Mouse (Mus musculus) CH12.LX (cell line): ENCODE data around the gene Actn2. TPM values are rescaled to one million over a fixed set of nuclear protein-coding genes. Genes with fewer than 3 reads are reported as not detected.

ENCODE experiments used
- DNase-seq: peaks from one replicate; pipeline ENCODE4 v3.0.0-alpha.2; 2013; ENCODE audit errors: extremely low read depth
- H3K27ac ChIP-seq: 2 replicates; pipeline ENCODE4 v1.5.1; 2012; ENCODE audit warnings: low read depth, mild to moderate bottlenecking, control low read depth, moderate library complexity; ENCODE audit not compliant: insufficient read depth
- H3K27me3 ChIP-seq: replicated peaks from 2 replicates; pipeline ENCODE3; 2012; ENCODE audit warnings: inconsistent platforms
- H3K36me3 ChIP-seq, 2 experiments: replicated peaks in 1 of 2; 2 replicates each; pipeline versions ENCODE3 to v1.6.1; 2012; ENCODE audit warnings: inconsistent platforms in 1 of 2, low read length in 1 of 2, mild to moderate bottlenecking in 1 of 2, mixed read lengths in 1 of 2, moderate library complexity in 1 of 2; ENCODE audit not compliant: control insufficient read depth in 1 of 2, insufficient read depth in 1 of 2
- H3K4me1 ChIP-seq, 2 experiments: 2 replicates each; pipeline ENCODE4 v1.6.1; 2012; ENCODE audit warnings: inconsistent platforms in 1 of 2, moderate library complexity in 1 of 2; ENCODE audit not compliant: insufficient read depth in 2 of 2, control insufficient read depth in 1 of 2
- H3K4me2 ChIP-seq: 2 replicates; pipeline ENCODE4 v1.6.1; 2012; ENCODE audit warnings: low read depth, mild to moderate bottlenecking, control low read depth; ENCODE audit not compliant: poor library complexity, insufficient read depth, severe bottlenecking
- H3K4me3 ChIP-seq, 3 experiments: fragments of 150-350 bp in 1 of 3; sonication (generic) in 1 of 3; replicated peaks in 1 of 3; 2 replicates each; pipeline versions ENCODE3 to v1.5.1; 2011 to 2012; ENCODE audit warnings: low read depth in 2 of 3, low read length in 2 of 3, mild to moderate bottlenecking in 2 of 3, moderate library complexity in 2 of 3, control low read depth in 1 of 3, improper control_type of control experiment in 1 of 3, inconsistent platforms in 1 of 3, mixed read lengths in 1 of 3; ENCODE audit not compliant: poor library complexity in 1 of 3
- H3K79me2 ChIP-seq: replicated peaks from 2 replicates; pipeline ENCODE4 v1.6.1; 2012; ENCODE audit warnings: mild to moderate bottlenecking, moderate library complexity; ENCODE audit not compliant: control insufficient read depth, poor library complexity, insufficient read depth, severe bottlenecking; ENCODE audit errors: extremely low read depth
- H3K9ac ChIP-seq: 2 replicates; pipeline ENCODE4 v1.6.1; 2012; ENCODE audit warnings: low read depth, mild to moderate bottlenecking, control low read depth, moderate library complexity; ENCODE audit not compliant: insufficient read depth
- H3K9me3 ChIP-seq: replicated peaks from 2 replicates; pipeline ENCODE3; 2012; ENCODE audit warnings: low read length, inconsistent platforms, mixed read lengths
- BHLHE40 ChIP-seq: IDR thresholded peaks from 2 replicates; pipeline ENCODE4 v1.6.1; 2011; ENCODE audit warnings: mild to moderate bottlenecking, low read depth, low read length, improper control_type of control experiment
- CHD2 ChIP-seq: IDR thresholded peaks from 2 replicates; pipeline ENCODE4 v1.6.1; 2011; ENCODE audit warnings: low read length, improper control_type of control experiment
- CTCF ChIP-seq, 2 experiments: IDR thresholded peaks in 1 of 2; conservative IDR thresholded peaks in 1 of 2; 2 replicates each; pipeline ENCODE4 v1.5.1; 2011 to 2012; ENCODE audit warnings: low read depth in 2 of 2, low read length in 2 of 2, improper control_type of control experiment in 1 of 2, inconsistent platforms in 1 of 2, mild to moderate bottlenecking in 1 of 2, moderate library complexity in 1 of 2
- ELF1 ChIP-seq: IDR thresholded peaks from 2 replicates; pipeline ENCODE4 v1.6.1; 2014; ENCODE audit warnings: low read depth, mild to moderate bottlenecking, inconsistent platforms, low read length, improper control_type of control experiment
- EP300 ChIP-seq: IDR thresholded peaks from 2 replicates; pipeline ENCODE4 v1.6.1; 2011; ENCODE audit warnings: low read length, improper control_type of control experiment
- GABPA ChIP-seq: IDR thresholded peaks from 2 replicates; pipeline ENCODE4 v1.6.1; 2012; ENCODE audit warnings: low read depth, low read length, improper control_type of control experiment, inconsistent platforms; ENCODE audit not compliant: insufficient replicate concordance
- HCFC1 ChIP-seq: IDR thresholded peaks from 2 replicates; pipeline ENCODE4 v1.6.1; 2012; ENCODE audit warnings: low read depth, mild to moderate bottlenecking, inconsistent platforms, low read length, improper control_type of control experiment
- MAX ChIP-seq: IDR thresholded peaks from 2 replicates; pipeline ENCODE4 v1.6.1; 2011; ENCODE audit warnings: low read length, improper control_type of control experiment
- MEF2A ChIP-seq: IDR thresholded peaks from 2 replicates; pipeline ENCODE4 v1.6.1; 2014; ENCODE audit warnings: low read depth, mild to moderate bottlenecking, inconsistent platforms, low read length, improper control_type of control experiment, borderline replicate concordance
- MXI1 ChIP-seq: IDR thresholded peaks from 2 replicates; pipeline ENCODE4 v1.6.1; 2011; ENCODE audit warnings: mild to moderate bottlenecking, low read depth, low read length, improper control_type of control experiment
- NELFE ChIP-seq: IDR thresholded peaks from 2 replicates; pipeline ENCODE4 v1.6.1; 2011; ENCODE audit warnings: low read depth, low read length, improper control_type of control experiment
- NRF1 ChIP-seq: IDR thresholded peaks from 2 replicates; pipeline ENCODE4 v1.6.1; 2014; ENCODE audit warnings: low read depth, mild to moderate bottlenecking, inconsistent platforms, low read length, improper control_type of control experiment, moderate library complexity
- PAX5 ChIP-seq: IDR thresholded peaks from 2 replicates; pipeline ENCODE4 v1.6.1; 2012; ENCODE audit warnings: low read length, inconsistent platforms, mixed read lengths
- RAD21 ChIP-seq: IDR thresholded peaks from 2 replicates; pipeline ENCODE4 v1.6.1; 2011; ENCODE audit warnings: low read depth, mild to moderate bottlenecking, low read length, improper control_type of control experiment, moderate library complexity
- SMC3 ChIP-seq: IDR thresholded peaks from 2 replicates; pipeline ENCODE4 v1.6.1; 2011; ENCODE audit warnings: low read depth, low read length, improper control_type of control experiment
- TCF12 ChIP-seq: IDR thresholded peaks from 2 replicates; pipeline ENCODE4 v1.6.1; 2014; ENCODE audit warnings: low read depth, mild to moderate bottlenecking, inconsistent platforms, low read length, improper control_type of control experiment
- ZC3H11A ChIP-seq: IDR thresholded peaks from 2 replicates; pipeline ENCODE4 v1.6.1; 2012; ENCODE audit warnings: low read depth, mild to moderate bottlenecking, inconsistent platforms, low read length, improper control_type of control experiment
- ZKSCAN1 ChIP-seq: IDR thresholded peaks from 2 replicates; pipeline ENCODE4 v1.6.1; 2012; ENCODE audit warnings: low read depth, inconsistent platforms, low read length, improper control_type of control experiment, borderline replicate concordance
- ZMIZ1 ChIP-seq: IDR thresholded peaks from 2 replicates; pipeline ENCODE4 v1.6.1; 2012; ENCODE audit warnings: low read depth, mild to moderate bottlenecking, inconsistent platforms, low read length, improper control_type of control experiment
- dilution Hi-C: fragments of 300-500 bp; cut with MboI; formaldehyde crosslinking; loops from 2 replicates; pipeline ENCODE4 v1.14.3; 2020; ENCODE audit warnings: low sequenced_read_pairs; ENCODE audit not compliant: extremely low pct_unique_long_range_greater_than_20kb, extremely low pct_ligation_motif_present
- in situ Hi-C: fragments of 300-500 bp; cut with MboI; formaldehyde crosslinking; loops from 3 replicates; pipeline ENCODE4 v1.14.3; 2019; ENCODE audit warnings: low sequenced_read_pairs, low pct_ligation_motif_present, low pct_unique_long_range_greater_than_20kb, mixed read lengths
- polyA plus RNA-seq: library from polyadenylated mRNA; unstranded; fragments of >175 nt; gene quantifications from 2 replicates; pipeline ENCODE4 v1.2.1, GENCODE M21; 2012; ENCODE audit warnings: low read depth; ENCODE audit not compliant: insufficient read length
- total RNA-seq, 2 experiments: library from RNA; depleted of rRNA; stranded (reverse); fragments of 300-350 nt in 1 of 2; fragments of >200 nt in 1 of 2; gene quantifications; 2 replicates each; pipeline ENCODE4 v1.2.3; 2012 to 2014

Actn2 gene
- total and polyA plus RNA-seq, 3 experiments: not detected

DNA sequence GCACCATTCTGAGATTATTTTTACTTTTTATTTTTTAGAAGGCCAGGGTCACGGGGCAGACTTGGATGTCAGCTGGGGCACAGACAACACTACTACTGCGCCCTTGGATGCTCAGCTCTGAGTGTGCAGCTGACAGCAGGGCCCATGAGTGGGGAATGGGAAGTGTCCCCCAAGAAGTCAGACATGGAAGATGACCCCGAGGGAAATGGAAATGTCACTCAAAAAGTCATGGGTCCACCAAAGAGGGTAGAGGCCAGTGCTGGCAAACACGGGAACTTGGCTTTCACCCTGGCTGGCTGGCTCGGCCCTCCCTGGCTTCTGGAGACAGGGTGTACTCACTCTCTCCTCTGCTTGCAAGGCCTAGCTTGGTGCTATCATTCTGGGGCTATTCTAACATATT lies 35.6 kb downstream of the Actn2 start:
- dilution Hi-C loops (no loop called here), in situ Hi-C loops (no loop called here)
- H3K79me2 ChIP-seq: no peaks in the 10 kb centered on the region
- H3K27ac ChIP-seq: no peak overlapping the region
- no peaks in the 10 kb centered on the region for H3K36me3 ChIP-seq
- H3K9me3 ChIP-seq: no peaks in the 10 kb centered on the region
- H3K4me1 ChIP-seq: no peaks in the 10 kb centered on the region
- H3K4me2 ChIP-seq: no peak overlapping the region
- no peak for DNase-seq
- H3K27me3 ChIP-seq: no peaks in the 10 kb centered on the region
- TF ChIP-seq ELF1: no peak
- TF ChIP-seq PAX5: no peak
- no peak for TF ChIP-seq BHLHE40
- TF ChIP-seq MXI1: no peak
- TF ChIP-seq ZC3H11A: no peak
- no peak overlapping the region for H3K4me3 ChIP-seq
- no peak overlapping the region for H3K9ac ChIP-seq

DNA sequence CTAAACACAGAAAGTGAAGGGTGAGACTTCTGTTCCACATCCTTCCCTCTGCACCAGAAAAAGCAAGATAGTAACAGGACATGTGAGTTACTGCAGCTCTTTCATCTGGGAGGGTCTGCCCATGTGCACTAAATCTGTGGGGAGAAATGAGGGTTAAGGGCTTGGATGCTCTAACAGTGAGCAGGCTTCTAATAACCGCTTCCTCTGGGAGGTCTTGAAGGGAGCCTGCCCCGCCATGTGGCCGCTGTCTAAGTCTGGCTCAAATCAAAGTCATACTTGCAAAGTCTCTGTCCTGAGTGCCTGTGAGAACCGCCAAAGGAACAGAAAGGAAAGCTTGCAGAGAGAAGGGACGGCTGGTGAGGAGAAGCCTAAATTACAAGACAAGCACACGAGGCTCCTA lies 42.8 kb downstream of the Actn2 start:
- in situ Hi-C loops: no loop called here

DNA sequence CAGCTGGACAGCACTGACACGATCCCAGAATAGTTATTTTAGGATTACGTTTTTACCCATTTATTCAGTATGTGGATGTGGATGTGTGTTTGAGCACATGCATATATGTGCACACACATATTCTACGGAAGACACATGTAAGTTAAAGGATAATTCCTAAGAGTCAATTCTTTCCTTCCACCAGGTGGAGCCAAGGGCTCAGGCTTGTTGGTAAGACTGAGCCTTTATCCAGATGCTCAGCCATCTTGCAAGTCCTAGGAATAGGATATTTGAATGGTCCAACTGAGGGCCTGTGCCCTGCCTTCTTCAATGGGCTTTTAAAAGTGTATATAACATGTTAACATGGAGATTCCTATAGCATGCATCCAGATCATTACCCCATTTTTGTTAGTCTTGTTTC lies 43.9 kb downstream of the Actn2 start:
- Histone ChIP-seq H3K9me3 (no peaks in the 10 kb centered on the region), H3K27me3 (no peaks in the 10 kb centered on the region), H3K27ac (no peak overlapping the region), H3K9ac (no peak overlapping the region), H3K4me3 (no peak overlapping the region), H3K79me2 (no peaks in the 10 kb centered on the region), H3K4me2 (no peak overlapping the region), H3K4me1 (no peaks in the 10 kb centered on the region), H3K36me3 (no peaks in the 10 kb centered on the region)
- TF ChIP-seq NELFE: 0 out of 2 replicates have a peak, but pooled peaks have one; percentile 20
- peak; percentile 64 for TF ChIP-seq RAD21
- TF ChIP-seq SMC3: peak; percentile 67
- TF ChIP-seq CTCF (conservative IDR thresholded peaks at IDR 0.05 in 1 of 2, IDR thresholded peaks at IDR 0.05 in 1 of 2; ENCODE audit: low read depth in 2 of 2, low read length in 2 of 2): peak in 1 of 2 experiments; percentile 63; a peak in 2 of 4 replicates
- no peak for TF ChIP-seq ZKSCAN1
- TF ChIP-seq HCFC1: no peak
- no peak for TF ChIP-seq TCF12
- TF ChIP-seq ZMIZ1: no peak
- TF ChIP-seq EP300: no peak
- no peak for TF ChIP-seq NRF1
- TF ChIP-seq GABPA: no peak
- no peak for TF ChIP-seq MEF2A
- TF ChIP-seq CHD2: no peak
- peak; percentile 17 for DNase-seq
- in situ Hi-C loops (no loop called here), dilution Hi-C loops (no loop called here)

More for the DNA sequence above, 42.8 kb downstream of the Actn2 start:
- H3K27ac ChIP-seq: no peak overlapping the region
- no peaks in the 10 kb centered on the region for H3K79me2 ChIP-seq
- dilution Hi-C loops: no loop called here
- no peaks in the 10 kb centered on the region for H3K36me3 ChIP-seq
- H3K4me3 ChIP-seq: no peak overlapping the region
- no peak overlapping the region for H3K4me2 ChIP-seq
- no peaks in the 10 kb centered on the region for H3K27me3 ChIP-seq
- no peak for DNase-seq
- TF ChIP-seq MXI1 (no peak), RAD21 (no peak), MAX (no peak)
- no peaks in the 10 kb centered on the region for H3K9me3 ChIP-seq
- H3K4me1 ChIP-seq: no peaks in the 10 kb centered on the region
- no peak overlapping the region for H3K9ac ChIP-seq
